Mouse (Mus musculus) olfactory bulb, adult 2 months (tissue): ENCODE measurements around the gene Ripor3.

Source experiments
- CTCF ChIP-seq: fragments of 200-500 bp; IDR thresholded peaks from 2 replicates; pipeline ENCODE4 v1.5.1; 2012; ENCODE audit warnings: low read depth, mild to moderate bottlenecking, low read length, moderate library complexity; ENCODE audit not compliant: insufficient read depth
- POLR2A ChIP-seq: fragments of 200-500 bp; IDR thresholded peaks from 2 replicates; pipeline ENCODE4 v1.6.1; 2012; ENCODE audit warnings: mild to moderate bottlenecking, low read depth, low read length, moderate library complexity; ENCODE audit not compliant: insufficient read depth

GRCm38 (mm10) chr2:167963176-167963575, 47.2 kb downstream of the Ripor3 start:
- TF ChIP-seq POLR2A (no peak), CTCF (no peak)
